Mouse (Mus musculus) lung, embryonic 16.5 days (tissue): ENCODE data around the gene Elmod3. TPM values are rescaled to one million over a fixed set of nuclear protein-coding genes. Genes with fewer than 3 reads are reported as not detected.

Experiments used
- ATAC-seq: fragments of 200-750 bp; cut with Nextera tagmentation; 2 replicates; pipeline ENCODE4 v1.8.0; 2017; ENCODE audit warnings: low read depth, mild to moderate bottlenecking, moderate library complexity
- H3K27ac ChIP-seq: fragments of 300-500 bp; sonication (generic); 2 replicates; pipeline ENCODE4 v1.5.1; 2014; ENCODE audit warnings: mild to moderate bottlenecking, control low read depth, low read length
- H3K27me3 ChIP-seq: fragments of 300-500 bp; sonication (generic); 2 replicates; pipeline ENCODE4 v1.6.1; 2014; ENCODE audit warnings: low read depth, low read length, mixed read lengths; ENCODE audit not compliant: control insufficient read depth, insufficient read depth
- H3K36me3 ChIP-seq: fragments of 300-500 bp; sonication (generic); 2 replicates; pipeline ENCODE4 v1.6.1; 2014; ENCODE audit warnings: low read length; ENCODE audit not compliant: control insufficient read depth, insufficient read depth
- H3K4me1 ChIP-seq: fragments of 300-500 bp; sonication (generic); replicated peaks from 2 replicates; pipeline ENCODE4 v1.6.1; 2014; ENCODE audit warnings: low read length, mixed read lengths; ENCODE audit not compliant: control insufficient read depth, insufficient read depth
- H3K4me2 ChIP-seq: fragments of 300-500 bp; sonication (generic); 2 replicates; pipeline ENCODE4 v1.6.1; 2014; ENCODE audit warnings: low read depth, low read length, control low read depth
- H3K4me3 ChIP-seq: fragments of 300-500 bp; sonication (generic); 2 replicates; pipeline ENCODE4 v1.5.1; 2014; ENCODE audit warnings: mild to moderate bottlenecking, low read length, control low read depth
- H3K9ac ChIP-seq: fragments of 300-500 bp; sonication (generic); 2 replicates; pipeline ENCODE4 v1.6.1; 2014; ENCODE audit warnings: low read length, control low read depth
- H3K9me3 ChIP-seq: fragments of 300-500 bp; sonication (generic); 2 replicates; pipeline ENCODE4 v1.6.1; 2016; ENCODE audit warnings: low read length; ENCODE audit not compliant: control insufficient read depth
- WGBS: fragments of 180-500 bp; shearing (Covaris S2); extraction: QIAGEN DNeasy Blood & Tissue Kit; methylation state at CpG from one replicate; pipeline ENCODE4 v1.1.7; 2014; 5-methylcytosine and 5-hydroxymethylcytosine counted together
- polyA plus RNA-seq: library from polyadenylated mRNA; unstranded; fragments of >200 nt; fragmentation: Nextera tagmentation; extraction: Ambion mirVana; gene quantifications from 2 replicates; pipeline ENCODE4 v1.2.1, GENCODE M21; 2015

The Elmod3 gene
- polyA plus RNA-seq, 1 experiment from 2014 or later = 20.0 TPM

DNA sequence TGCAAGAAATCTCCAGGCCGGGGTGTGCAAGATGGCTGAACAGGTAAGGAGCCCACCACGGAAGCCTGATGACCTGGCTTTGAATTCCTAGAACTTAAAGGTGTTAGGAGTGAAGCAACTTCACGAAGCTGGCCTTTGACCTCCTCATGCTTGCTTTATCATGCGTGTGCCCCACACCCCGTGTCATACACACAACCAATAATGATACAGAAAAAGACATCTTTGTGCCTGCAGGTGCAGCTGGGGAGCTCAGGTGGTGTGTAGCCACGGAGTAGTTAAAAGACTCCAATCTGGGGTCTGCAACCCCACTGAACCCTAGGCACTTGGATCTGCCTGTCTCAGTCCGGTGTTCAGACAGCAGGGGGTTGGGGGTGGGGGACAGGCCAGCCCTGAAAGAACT lies 32.7 kb downstream of the Elmod3 start:
- no peak overlapping the region for H3K4me3 ChIP-seq
- no peaks in the 10 kb centered on the region for H3K4me1 ChIP-seq
- H3K27ac ChIP-seq = no peak overlapping the region
- no peak overlapping the region for H3K4me2 ChIP-seq
- H3K27me3 ChIP-seq = no peaks in the 10 kb centered on the region
- H3K36me3 ChIP-seq = peaks cover 3% of the 10 kb centered on the region; the same call in 1 of the 2 replicates
- no peaks in the 10 kb centered on the region for H3K9me3 ChIP-seq
- H3K9ac ChIP-seq = no peak overlapping the region
- 60% methylated on average over 7 of the region's 7 CpGs for WGBS
- ATAC-seq = no peak

DNA sequence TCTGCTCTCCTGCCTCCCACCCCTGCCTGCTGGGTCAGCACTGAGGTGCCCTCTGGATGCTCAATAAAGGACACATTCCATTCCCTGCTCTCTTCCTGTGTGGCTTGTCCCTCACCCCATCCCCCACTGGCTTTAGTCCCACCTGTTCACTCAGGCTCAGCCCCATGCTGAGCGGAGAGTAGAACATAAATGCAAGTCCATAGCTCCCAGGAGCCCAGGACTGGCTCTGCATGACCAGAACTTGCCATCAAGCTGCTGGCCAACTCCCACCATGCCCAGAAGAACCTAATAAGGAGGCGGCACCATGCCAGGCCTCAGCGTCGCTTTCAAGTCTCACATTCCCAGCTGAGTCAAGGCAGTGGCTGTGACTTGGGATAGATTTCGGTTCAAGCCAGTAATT lies 35.3 kb downstream of the Elmod3 start:
- Histone ChIP-seq H3K4me2 (no peak overlapping the region), H3K4me3 (no peak overlapping the region), H3K27ac (no peak overlapping the region), H3K9ac (peak overlapping the region; percentile 1; the same call in 1 of the 2 replicates), H3K36me3 (no peaks in the 10 kb centered on the region; the same call in 1 of the 2 replicates), H3K9me3 (no peaks in the 10 kb centered on the region), H3K27me3 (no peaks in the 10 kb centered on the region), H3K4me1 (no peaks in the 10 kb centered on the region)
- WGBS = 68% methylated on average over 5 of the region's 5 CpGs
- no peak for ATAC-seq

DNA sequence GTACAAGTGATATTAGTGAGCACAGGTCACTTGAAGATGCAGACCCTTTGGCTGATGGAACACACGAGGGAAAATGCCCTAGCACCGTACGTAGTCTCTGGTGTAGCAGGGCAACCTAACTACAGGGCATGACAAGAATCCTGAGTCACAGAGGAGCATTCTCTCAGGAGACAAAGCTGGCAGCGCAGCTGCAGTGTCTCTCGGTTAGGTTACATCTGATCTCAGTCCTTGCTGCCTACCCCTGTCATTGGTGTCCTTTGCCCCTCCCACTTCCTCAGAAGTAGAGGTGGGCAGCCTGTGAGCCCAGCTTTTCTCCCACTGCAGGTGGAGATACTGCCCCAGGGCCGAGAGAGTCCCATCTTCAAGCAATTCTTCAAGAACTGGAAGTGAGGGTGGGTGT lies 35.7 kb downstream of the Elmod3 start:
- Histone ChIP-seq H3K4me1 (no peaks in the 10 kb centered on the region), H3K4me3 (no peak overlapping the region), H3K36me3 (no peaks in the 10 kb centered on the region; the same call in 1 of the 2 replicates), H3K27ac (no peak overlapping the region), H3K9ac (peak overlapping the region; percentile 1; the same call in 1 of the 2 replicates), H3K27me3 (no peaks in the 10 kb centered on the region), H3K4me2 (no peak overlapping the region), H3K9me3 (no peaks in the 10 kb centered on the region)
- 50% methylated on average over 6 of the region's 6 CpGs for WGBS
- no peak for ATAC-seq

DNA sequence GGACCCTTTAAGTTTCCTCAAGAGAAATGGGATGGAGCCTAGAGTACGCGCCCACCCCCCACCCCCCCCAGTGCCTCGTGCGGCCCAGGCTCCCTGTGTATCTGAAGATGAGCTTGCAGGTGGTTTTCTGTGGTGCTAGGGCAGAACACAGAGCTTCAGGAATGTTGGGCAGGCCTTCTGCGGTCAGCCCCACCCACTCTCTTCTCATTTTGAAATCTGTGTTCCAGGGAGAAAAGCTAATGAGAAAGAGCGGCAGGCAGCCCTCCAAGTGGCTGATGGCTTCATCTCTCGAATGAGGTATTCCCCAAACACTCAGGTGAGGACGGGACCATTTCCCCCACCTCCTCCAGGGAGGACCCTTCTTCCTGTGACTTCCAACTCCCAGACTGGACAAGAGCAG lies 37.4 kb downstream of the Elmod3 start:
- Histone ChIP-seq H3K9me3 (no peaks in the 10 kb centered on the region), H3K9ac (no peak overlapping the region), H3K4me2 (no peak overlapping the region), H3K4me1 (no peaks in the 10 kb centered on the region), H3K27me3 (no peaks in the 10 kb centered on the region), H3K36me3 (no peaks in the 10 kb centered on the region), H3K4me3 (no peak overlapping the region), H3K27ac (no peak overlapping the region)
- 57% methylated on average over 8 of the region's 8 CpGs for WGBS
- no peak for ATAC-seq

DNA sequence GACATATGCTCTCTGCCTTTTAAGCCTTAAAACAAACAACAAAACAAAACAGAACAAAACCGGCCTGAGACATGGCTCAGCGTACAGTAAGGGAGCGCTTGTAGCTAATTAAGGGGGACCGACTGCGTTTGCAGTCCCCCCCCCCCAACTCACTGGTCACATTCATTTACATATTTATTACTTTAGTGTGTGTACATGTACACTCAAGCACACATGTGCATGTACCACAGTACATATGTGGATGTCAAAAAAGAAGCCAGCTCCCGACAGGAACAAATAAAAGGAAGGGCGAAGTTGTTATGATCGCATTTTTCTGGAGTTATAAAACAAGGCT lies 45.2 kb downstream of the Elmod3 start:
- peak overlapping the region; percentile 64 for H3K9ac ChIP-seq
- peak overlapping the region; percentile 89 for H3K27ac ChIP-seq
- no peak; the same call in 1 of the 2 replicates for ATAC-seq
- peak overlapping the region; percentile 51 for H3K4me3 ChIP-seq
- 13% methylated on average over 8 of the region's 8 CpGs for WGBS
- no peaks in the 10 kb centered on the region for H3K9me3 ChIP-seq
- H3K36me3 ChIP-seq = no peaks in the 10 kb centered on the region
- peaks cover 15% of the 10 kb centered on the region for H3K4me1 ChIP-seq
- peak overlapping the region; percentile 74 for H3K4me2 ChIP-seq
- H3K27me3 ChIP-seq = no peaks in the 10 kb centered on the region

DNA sequence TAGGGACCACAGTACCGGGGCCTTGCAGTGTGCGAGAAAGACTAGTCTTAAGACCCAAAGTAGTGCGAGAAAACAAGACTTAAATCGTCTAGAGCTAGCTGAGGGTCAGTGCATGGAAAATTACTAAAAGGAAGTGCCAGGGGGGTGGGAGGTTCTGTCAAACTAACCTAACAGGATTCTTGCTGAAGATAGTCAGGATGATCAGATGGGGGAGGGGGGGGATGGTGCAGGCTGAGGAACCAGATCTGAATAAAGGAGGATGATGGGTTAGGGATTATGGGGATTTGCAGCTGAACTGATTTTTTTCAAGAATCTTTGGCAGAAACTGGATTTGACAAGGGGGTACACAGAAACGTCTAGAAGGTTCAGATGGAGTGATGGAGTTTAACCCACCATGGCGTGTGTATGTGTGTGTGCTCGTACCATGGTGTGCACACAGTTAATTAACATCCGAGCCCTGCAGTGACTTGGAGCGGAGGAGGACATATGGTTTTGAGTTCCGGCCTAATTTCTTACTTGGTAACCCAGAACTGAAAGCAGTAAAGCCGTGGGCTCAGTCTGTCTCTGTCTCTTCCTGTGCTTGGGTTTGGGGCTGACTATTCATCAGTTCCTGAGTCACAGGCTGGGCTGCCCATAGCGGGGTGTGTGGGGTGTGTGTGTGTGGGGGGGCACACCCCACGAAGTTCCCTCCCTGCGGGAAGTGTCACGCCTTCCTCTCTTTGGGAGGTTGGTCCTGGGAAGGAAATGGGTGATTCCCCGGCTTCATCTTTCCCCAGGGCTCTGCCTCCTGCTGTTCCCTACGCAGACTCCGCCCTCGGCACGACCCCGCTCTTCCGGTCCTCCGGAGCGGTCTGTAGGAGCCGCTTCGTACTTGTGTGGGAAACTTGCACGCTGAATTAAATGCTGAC lies 45.8 kb downstream of the Elmod3 start:
- Histone ChIP-seq H3K36me3 (no peaks in the 10 kb centered on the region), H3K9me3 (no peaks in the 10 kb centered on the region), H3K4me3 (peak overlapping the region; percentile 51), H3K4me2 (peak overlapping the region; percentile 74), H3K27ac (peak overlapping the region; percentile 89), H3K4me1 (peaks cover 15% of the 10 kb centered on the region), H3K9ac (peak overlapping the region; percentile 64), H3K27me3 (no peaks in the 10 kb centered on the region)
- WGBS = 14% methylated on average over 27 of the region's 27 CpGs
- ATAC-seq = peak; percentile 97

DNA sequence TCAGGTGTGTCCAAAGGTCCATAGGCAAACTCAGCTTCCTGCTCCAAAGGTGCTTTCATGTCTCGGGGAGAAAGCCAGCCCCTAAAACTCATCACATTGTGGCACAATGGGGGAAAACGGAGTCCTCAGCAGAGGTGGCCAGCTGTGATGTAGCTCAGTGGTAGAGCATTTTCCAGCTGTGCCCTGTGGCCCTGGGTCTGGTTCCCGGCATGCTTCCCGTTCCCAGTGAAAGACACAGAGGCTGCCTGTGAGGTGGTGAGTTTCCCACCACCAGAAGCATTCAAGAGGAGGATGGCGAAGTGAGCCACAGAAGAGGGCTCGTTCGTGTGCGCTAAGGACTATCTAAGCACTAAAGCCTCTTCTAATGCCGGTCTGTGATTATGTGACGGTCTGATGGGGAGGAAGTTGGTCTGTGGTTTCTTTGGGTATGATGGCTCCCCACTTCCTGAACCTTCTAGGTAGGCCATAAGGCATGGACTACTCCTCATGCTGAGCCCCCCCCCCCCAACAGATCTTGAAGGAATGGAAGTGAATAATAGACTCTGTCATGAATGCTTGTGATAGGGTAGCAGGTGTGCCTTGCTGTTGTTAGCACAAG lies 47.6 kb downstream of the Elmod3 start:
- no peak overlapping the region for H3K27ac ChIP-seq
- H3K4me3 ChIP-seq = no peak overlapping the region
- peaks cover 15% of the 10 kb centered on the region for H3K4me1 ChIP-seq
- H3K36me3 ChIP-seq = no peaks in the 10 kb centered on the region
- ATAC-seq = no peak
- WGBS = 85% methylated on average over 10 of the region's 10 CpGs
- H3K9ac ChIP-seq = no peak overlapping the region
- H3K9me3 ChIP-seq = 0 out of 2 replicates have a peak, but pooled peaks cover 2% of the 10 kb centered on the region
- H3K4me2 ChIP-seq = no peak overlapping the region
- no peaks in the 10 kb centered on the region for H3K27me3 ChIP-seq

DNA sequence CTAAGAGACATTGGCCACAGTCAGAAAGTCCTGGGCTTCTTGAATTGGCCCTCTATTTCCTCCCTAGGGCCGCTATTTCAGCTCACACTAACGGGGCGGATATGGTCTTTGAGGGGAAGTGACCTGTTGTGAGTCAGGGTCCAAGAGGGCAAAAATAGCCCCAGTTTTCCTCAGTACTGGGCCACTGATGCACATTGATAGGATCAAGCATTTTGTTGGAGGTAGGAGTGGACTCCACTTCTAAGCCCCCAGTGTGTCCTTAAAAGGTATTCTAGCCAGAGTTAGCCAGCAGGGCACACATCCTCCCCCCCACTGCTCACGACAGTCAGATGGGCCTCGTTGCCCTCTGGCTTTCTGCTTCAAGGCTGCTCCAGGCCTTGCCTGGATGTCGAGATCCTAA lies 48.2 kb downstream of the Elmod3 start:
- no peak overlapping the region for H3K4me2 ChIP-seq
- H3K9ac ChIP-seq = no peak overlapping the region
- H3K4me1 ChIP-seq = peaks cover 17% of the 10 kb centered on the region
- ATAC-seq = no peak
- 0 out of 2 replicates have a peak, but pooled peaks cover 2% of the 10 kb centered on the region for H3K9me3 ChIP-seq
- no peak overlapping the region for H3K4me3 ChIP-seq
- H3K27me3 ChIP-seq = no peaks in the 10 kb centered on the region
- no peak overlapping the region for H3K27ac ChIP-seq
- no peaks in the 10 kb centered on the region for H3K36me3 ChIP-seq
- WGBS = 68% methylated on average over 6 of the region's 6 CpGs

DNA sequence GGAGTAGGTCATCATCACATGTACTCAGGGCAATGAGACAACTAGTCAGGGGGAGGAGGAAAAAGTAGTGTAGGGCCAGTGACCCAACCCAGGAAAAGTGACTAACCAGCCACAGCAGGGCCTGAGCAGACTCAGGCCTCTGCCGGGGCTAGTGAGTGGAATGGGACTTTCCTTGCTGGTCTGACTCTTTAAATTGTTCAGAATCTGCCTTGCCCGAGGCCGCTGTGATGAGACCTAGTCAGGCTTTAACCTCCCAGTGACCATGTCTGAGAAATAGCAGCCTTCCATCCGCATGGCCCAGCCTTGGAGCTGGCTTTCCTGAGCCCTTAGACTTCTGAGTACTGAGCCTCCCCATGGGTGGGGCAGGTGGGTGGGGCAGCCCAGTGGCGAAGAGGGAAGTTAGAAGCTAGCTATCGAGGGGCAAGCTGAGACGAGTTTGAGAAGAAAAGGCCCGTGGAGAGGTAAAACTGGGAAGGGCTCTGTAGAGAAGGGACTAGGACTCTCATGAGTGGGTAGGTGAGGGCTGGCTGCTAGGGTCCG lies 49.1 kb downstream of the Elmod3 start:
- Histone ChIP-seq H3K36me3 (no peaks in the 10 kb centered on the region), H3K27ac (peak overlapping the region; percentile 32; the same call in 1 of the 2 replicates), H3K4me3 (no peak overlapping the region), H3K4me2 (no peak overlapping the region), H3K4me1 (peaks cover 23% of the 10 kb centered on the region), H3K9me3 (0 out of 2 replicates have a peak, but pooled peaks cover 2% of the 10 kb centered on the region), H3K9ac (no peak overlapping the region), H3K27me3 (no peaks in the 10 kb centered on the region)
- WGBS = 49% methylated on average over 9 of the region's 9 CpGs
- no peak for ATAC-seq
